Mouse (Mus musculus) CD4-positive helper T cell, adult 2 months (primary cell): ENCODE measurements around the gene Acad9.
"Not testable (repeated sequence)": the region's sequence is repeated elsewhere in the genome, so short reads cannot be mapped to it uniquely, and the experiment has no call there.

Experiments
- DNase-seq: peaks from one replicate; pipeline ENCODE4 v3.0.0-alpha.2; 2012; ENCODE audit warnings: low read depth, missing footprints, low spot score

Gene Acad9

DNA sequence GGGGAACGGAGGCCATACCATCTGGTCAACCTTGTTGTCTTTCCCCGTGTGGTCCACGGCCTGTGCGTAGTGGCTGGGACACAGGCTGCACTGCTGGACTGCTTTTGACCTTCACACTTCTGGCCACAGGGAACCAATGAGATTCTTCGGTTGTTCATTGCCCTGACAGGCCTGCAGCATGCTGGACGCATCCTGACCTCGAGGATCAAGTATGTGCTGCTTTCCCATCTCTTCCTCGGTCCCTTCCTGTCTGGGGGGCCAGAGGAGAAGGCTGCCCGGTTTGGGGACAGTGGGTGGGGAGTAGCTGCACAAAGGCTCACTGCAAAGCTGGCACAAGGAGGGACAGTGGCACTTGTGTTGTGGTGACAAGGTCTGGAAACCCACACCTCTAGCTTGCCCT is 21.8 kb downstream of the Acad9 start:
- DNase-seq = no peak

DNA sequence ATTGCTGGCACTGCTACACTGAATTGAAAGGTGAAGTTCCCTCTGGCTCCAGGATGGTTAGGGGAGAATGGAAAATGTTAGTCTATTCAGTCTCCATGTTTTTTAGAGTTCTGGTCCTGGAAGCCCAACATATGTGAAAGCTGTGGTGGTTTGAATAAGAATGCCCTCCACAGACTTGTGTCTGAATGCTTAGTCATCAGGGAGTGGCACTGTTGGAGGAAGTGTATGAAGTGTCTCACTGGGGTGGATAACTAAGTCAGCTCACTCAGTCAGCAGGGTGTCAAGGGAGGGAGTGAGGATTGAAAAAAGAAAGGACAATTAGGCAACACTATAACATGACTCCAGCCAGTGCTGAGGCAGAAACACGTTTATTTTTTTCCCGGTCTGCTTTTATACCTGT is 29.6 kb downstream of the Acad9 start:
- DNase-seq = no peak

GRCm38 (mm10) chr3:36116076-36116475 is 50.3 kb downstream of the Acad9 start:
- no peak for DNase-seq

- no peak for DNase-seq
Measured at GRCm38 (mm10) chr3:36119684-36120548, 54.1 kb downstream of the Acad9 start.

DNA sequence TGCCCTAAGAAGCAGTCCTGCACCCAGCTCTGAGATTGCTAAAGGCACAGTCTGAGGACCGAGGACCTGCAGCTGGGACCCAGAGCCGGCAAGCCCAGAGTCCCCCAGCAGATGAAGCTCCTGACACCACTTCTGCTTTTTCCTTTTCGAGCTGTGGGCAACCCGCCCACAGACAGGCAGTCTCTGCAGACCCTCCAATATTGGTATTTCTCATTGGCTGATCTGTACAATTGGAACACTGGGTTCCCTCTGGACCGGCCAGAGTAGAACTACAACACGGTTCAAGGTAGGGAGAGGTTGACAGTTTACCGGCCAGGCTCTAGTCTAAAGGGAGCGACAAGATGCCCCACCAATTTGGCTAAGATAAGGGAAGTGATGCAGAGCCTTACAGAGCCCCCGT is 60.4 kb downstream of the Acad9 start:
- DNase-seq = not testable (repeated sequence)

DNA sequence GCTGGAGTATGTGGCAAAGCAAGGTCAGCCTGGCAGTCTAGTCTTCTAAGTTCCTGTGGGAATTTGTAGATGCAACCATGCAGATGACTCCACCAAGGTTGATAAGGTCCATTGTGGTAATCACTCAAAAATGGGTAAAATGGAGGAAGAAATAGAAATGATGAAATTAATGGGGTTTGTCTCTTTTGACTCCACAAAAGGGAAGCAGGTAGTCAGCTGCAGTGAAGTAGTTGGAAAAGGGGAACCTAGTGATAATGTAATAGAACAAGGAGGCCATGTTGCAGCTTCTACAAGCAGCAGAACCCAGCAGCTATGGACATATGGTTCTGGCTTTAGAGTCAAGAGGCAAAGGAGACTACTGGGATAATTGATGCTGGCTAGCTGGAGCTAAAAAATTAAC is 70.4 kb downstream of the Acad9 start:
- DNase-seq = no peak

DNA sequence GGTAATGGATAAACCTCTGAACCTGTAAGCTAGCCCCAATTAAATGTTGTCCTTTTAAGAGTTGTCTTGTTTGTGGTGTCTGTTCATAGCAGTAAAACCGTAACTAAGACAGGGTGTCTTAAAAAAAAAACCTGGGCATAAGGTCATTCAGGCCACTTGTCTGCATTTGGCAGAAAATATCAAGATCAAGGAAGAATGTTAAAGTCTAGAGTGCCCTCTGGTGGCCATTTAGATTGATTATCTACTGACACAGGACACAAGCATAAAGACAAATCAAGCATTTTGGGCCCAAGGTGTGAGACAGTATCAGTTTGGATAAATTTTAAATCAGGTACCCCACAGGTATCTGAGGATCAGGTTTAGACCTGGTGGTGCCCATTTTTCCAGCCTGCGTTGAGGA is 71.8 kb downstream of the Acad9 start:
- DNase-seq = peak; percentile 49

- no peak for DNase-seq
Measured at GRCm38 (mm10) chr3:36138171-36138660, 72.4 kb downstream of the Acad9 start.

DNA sequence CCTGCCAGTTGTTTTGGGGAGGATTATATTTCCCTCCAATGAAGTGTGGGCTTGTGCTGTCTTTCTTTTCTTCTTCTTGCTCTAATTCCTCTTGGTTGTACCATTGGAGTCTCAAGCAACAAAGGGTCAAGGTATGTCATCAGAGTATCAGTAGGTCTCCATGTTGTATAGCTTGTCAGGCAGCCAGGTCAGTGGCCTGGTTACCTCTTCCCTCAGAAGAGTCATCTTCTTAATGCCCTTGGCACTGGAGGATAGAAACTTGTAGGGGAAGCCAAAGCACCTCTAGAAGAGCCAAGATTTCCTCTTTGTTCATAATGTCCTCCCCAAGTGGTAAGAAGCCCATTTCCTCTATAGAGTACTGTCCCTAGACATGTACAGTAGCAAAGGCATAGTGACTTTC is 73.2 kb downstream of the Acad9 start:
- no peak for DNase-seq
